Mouse (Mus musculus) lung, postnatal 0 days (tissue): ENCODE results near the gene Hspa12b.

ENCODE experiments used
- CTCF ChIP-seq: IDR thresholded peaks from 2 replicates; pipeline ENCODE4 v1.5.1; 2016; ENCODE audit warnings: antibody characterized with exemption, mild to moderate bottlenecking
- EP300 ChIP-seq: IDR thresholded peaks from 2 replicates; pipeline ENCODE4 v1.6.1; 2016; ENCODE audit warnings: antibody characterized with exemption, mild to moderate bottlenecking, control low read depth

DNA sequence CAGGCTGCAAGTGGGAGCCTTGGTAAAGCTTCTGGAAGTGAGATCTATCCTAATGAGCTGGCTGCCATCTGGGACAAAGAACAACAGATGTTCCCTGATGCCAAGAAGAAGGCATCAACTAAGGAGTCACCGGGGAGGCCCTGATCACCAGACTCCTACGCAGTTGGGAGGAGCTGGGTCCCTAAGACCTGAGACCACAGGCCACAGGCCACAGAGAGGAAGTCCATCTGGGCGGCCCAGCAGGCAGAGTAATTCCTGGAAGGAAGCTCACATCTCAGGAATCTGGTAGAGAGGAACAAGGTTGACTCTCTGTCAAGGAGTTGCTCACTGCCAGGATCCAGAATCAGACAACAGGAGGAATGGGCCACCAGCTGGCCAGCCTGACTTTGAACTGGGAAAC, 2.9 kb upstream of the Hspa12b start:
- TF ChIP-seq CTCF: no peak
- TF ChIP-seq EP300: peak; percentile 39; the same call in 1 of the 2 replicates
